Mouse (Mus musculus): ENCODE measurements around the gene Rufy2. TPM values are rescaled to one million over a fixed set of nuclear protein-coding genes. Genes with fewer than 3 reads are reported as not detected.

Rufy2 gene
- total and polyA plus RNA-seq, 2 experiments from 2014 or later: 25.5 to 57.2 TPM

GRCm38 (mm10) chr10:62965796-62966195, 14.2 kb upstream of the Rufy2 start:
- no peak for ATAC-seq
- Histone ChIP-seq H3K27me3 (ENCODE audit: insufficient read depth, low read length) (no peaks in the 10 kb centered on the region), H3K9me3 (ENCODE audit: low read length) (no peaks in the 10 kb centered on the region), H3K36me3 (ENCODE audit: insufficient read depth, low read length) (peaks cover 29% of the 10 kb centered on the region; the same call in 1 of the 2 replicates), H3K27ac (no peak overlapping the region), H3K4me3 (ENCODE audit: low read length) (no peak overlapping the region), H3K4me1 (ENCODE audit: insufficient read depth, low read length) (no peaks in the 10 kb centered on the region), H3K4me2 (ENCODE audit: low read depth, low read length) (no peak overlapping the region), H3K9ac (replicated peaks; ENCODE audit: low read length) (no peak overlapping the region)
- DNase-seq (ENCODE audit: low spot score): no peak
- WGBS: 95% methylated on average over 11 of the region's 11 CpGs
- TF ChIP-seq CTCF (IDR thresholded peaks at IDR 0.05; ENCODE audit: low read depth): no peak

GRCm38 (mm10) chr10:62966291-62966690, 13.7 kb upstream of the Rufy2 start:
- H3K27ac ChIP-seq: no peak overlapping the region
- H3K4me1 ChIP-seq (ENCODE audit: insufficient read depth, low read length): no peaks in the 10 kb centered on the region
- H3K36me3 ChIP-seq (ENCODE audit: insufficient read depth, low read length): peaks cover 29% of the 10 kb centered on the region; the same call in 1 of the 2 replicates

GRCm38 (mm10) chr10:62971821-62972220, 8.2 kb upstream of the Rufy2 start:
- H3K27me3 ChIP-seq (ENCODE audit: insufficient read depth, low read length): no peaks in the 10 kb centered on the region
- H3K9ac ChIP-seq (replicated peaks; ENCODE audit: low read length): no peak overlapping the region
- ATAC-seq (peak; percentile 73), DNase-seq (ENCODE audit: low spot score) (peak; percentile 63)
- no peak overlapping the region for H3K27ac ChIP-seq
- no peaks in the 10 kb centered on the region for H3K9me3 ChIP-seq (ENCODE audit: low read length)
- TF ChIP-seq CTCF (IDR thresholded peaks at IDR 0.05; ENCODE audit: low read depth): peak; percentile 45
- H3K4me3 ChIP-seq (ENCODE audit: low read length): no peak overlapping the region
- H3K4me2 ChIP-seq (ENCODE audit: low read depth, low read length): no peak overlapping the region
- WGBS: 36% methylated on average over 16 of the region's 16 CpGs
- H3K4me1 ChIP-seq (ENCODE audit: insufficient read depth, low read length): no peaks in the 10 kb centered on the region
- H3K36me3 ChIP-seq (ENCODE audit: insufficient read depth, low read length): peaks cover 8% of the 10 kb centered on the region; the same call in 1 of the 2 replicates

More at GRCm38 (mm10) chr10:62966291-62966690, 13.7 kb upstream of the Rufy2 start:
- ATAC-seq: no peak
- Histone ChIP-seq H3K4me2 (ENCODE audit: low read depth, low read length) (no peak overlapping the region), H3K9me3 (ENCODE audit: low read length) (no peaks in the 10 kb centered on the region), H3K4me3 (ENCODE audit: low read length) (no peak overlapping the region), H3K27me3 (ENCODE audit: insufficient read depth, low read length) (no peaks in the 10 kb centered on the region), H3K9ac (replicated peaks; ENCODE audit: low read length) (no peak overlapping the region)
- 94% methylated on average over 15 of the region's 15 CpGs for WGBS
- DNase-seq (ENCODE audit: low spot score): no peak
- TF ChIP-seq CTCF (IDR thresholded peaks at IDR 0.05; ENCODE audit: low read depth): no peak

- WGBS: 7% methylated on average over 10 of the region's 10 CpGs
- no peak for TF ChIP-seq CTCF (IDR thresholded peaks at IDR 0.05; ENCODE audit: low read depth)
- 0 out of 2 replicates have a peak, but pooled peaks cover under 1% of the 10 kb centered on the region for H3K36me3 ChIP-seq (ENCODE audit: insufficient read depth, low read length)
- no peaks in the 10 kb centered on the region for H3K4me1 ChIP-seq (ENCODE audit: insufficient read depth, low read length)
- H3K4me3 ChIP-seq (ENCODE audit: low read length): peak overlapping the region; percentile 88
- H3K4me2 ChIP-seq (ENCODE audit: low read depth, low read length): peak overlapping the region; percentile 59
- H3K9me3 ChIP-seq (ENCODE audit: low read length): no peaks in the 10 kb centered on the region
- H3K27me3 ChIP-seq (ENCODE audit: insufficient read depth, low read length): no peaks in the 10 kb centered on the region
- DNase-seq (ENCODE audit: low spot score): no peak
- ATAC-seq: no peak; the same call in 1 of the 2 replicates
- H3K9ac ChIP-seq (replicated peaks; ENCODE audit: low read length): peak overlapping the region; percentile 88
- H3K27ac ChIP-seq: peak overlapping the region; percentile 83
These were observed 370 bp upstream of the Rufy2 start for GRCm38 (mm10) chr10:62979667-62980038.

- Histone ChIP-seq H3K4me3 (ENCODE audit: low read length) (no peak overlapping the region), H3K9ac (replicated peaks; ENCODE audit: low read length) (no peak overlapping the region), H3K27me3 (ENCODE audit: insufficient read depth, low read length) (no peaks in the 10 kb centered on the region), H3K4me1 (ENCODE audit: insufficient read depth, low read length) (no peaks in the 10 kb centered on the region), H3K27ac (no peak overlapping the region), H3K9me3 (ENCODE audit: low read length) (no peaks in the 10 kb centered on the region), H3K4me2 (ENCODE audit: low read depth, low read length) (no peak overlapping the region), H3K36me3 (ENCODE audit: insufficient read depth, low read length) (peaks cover 18% of the 10 kb centered on the region; the same call in 1 of the 2 replicates)
- no peak for ATAC-seq
- 97% methylated on average over 11 of the region's 11 CpGs for WGBS
- TF ChIP-seq CTCF (IDR thresholded peaks at IDR 0.05; ENCODE audit: low read depth): no peak
- no peak for DNase-seq (ENCODE audit: low spot score)
These were observed 4.0 kb downstream of the Rufy2 start for GRCm38 (mm10) chr10:62984072-62984471.

- Histone ChIP-seq H3K4me1 (ENCODE audit: insufficient read depth, low read length) (no peaks in the 10 kb centered on the region), H3K4me2 (ENCODE audit: low read depth, low read length) (no peak overlapping the region), H3K4me3 (ENCODE audit: low read length) (no peak overlapping the region), H3K9ac (replicated peaks; ENCODE audit: low read length) (no peak overlapping the region), H3K27ac (no peak overlapping the region), H3K27me3 (ENCODE audit: insufficient read depth, low read length) (no peaks in the 10 kb centered on the region), H3K9me3 (ENCODE audit: low read length) (no peaks in the 10 kb centered on the region), H3K36me3 (ENCODE audit: insufficient read depth, low read length) (peaks cover 19% of the 10 kb centered on the region)
- ATAC-seq (no peak), DNase-seq (ENCODE audit: low spot score) (no peak)
- no peak for TF ChIP-seq CTCF (IDR thresholded peaks at IDR 0.05; ENCODE audit: low read depth)
- WGBS: 92% methylated on average over 6 of the region's 6 CpGs
These were observed 4.5 kb downstream of the Rufy2 start for GRCm38 (mm10) chr10:62984495-62984894.

- Histone ChIP-seq H3K4me1 (ENCODE audit: insufficient read depth, low read length) (no peaks in the 10 kb centered on the region), H3K9me3 (ENCODE audit: low read length) (no peaks in the 10 kb centered on the region), H3K4me2 (ENCODE audit: low read depth, low read length) (no peak overlapping the region), H3K27ac (no peak overlapping the region), H3K9ac (replicated peaks; ENCODE audit: low read length) (no peak overlapping the region), H3K27me3 (ENCODE audit: insufficient read depth, low read length) (no peaks in the 10 kb centered on the region), H3K4me3 (ENCODE audit: low read length) (no peak overlapping the region), H3K36me3 (ENCODE audit: insufficient read depth, low read length) (peaks cover 41% of the 10 kb centered on the region)
- ATAC-seq (peak; percentile 58), DNase-seq (ENCODE audit: low spot score) (peak; percentile 68)
- 18% methylated on average over 3 of the region's 3 CpGs for WGBS
- TF ChIP-seq CTCF (IDR thresholded peaks at IDR 0.05; ENCODE audit: low read depth): peak; percentile 77
These were observed 7.3 kb downstream of the Rufy2 start for GRCm38 (mm10) chr10:62987341-62987740.

All from hindbrain, postnatal 0 days (tissue).